Mouse (Mus musculus): Measurements from ENCODE around the gene Ap1g1.

DNA sequence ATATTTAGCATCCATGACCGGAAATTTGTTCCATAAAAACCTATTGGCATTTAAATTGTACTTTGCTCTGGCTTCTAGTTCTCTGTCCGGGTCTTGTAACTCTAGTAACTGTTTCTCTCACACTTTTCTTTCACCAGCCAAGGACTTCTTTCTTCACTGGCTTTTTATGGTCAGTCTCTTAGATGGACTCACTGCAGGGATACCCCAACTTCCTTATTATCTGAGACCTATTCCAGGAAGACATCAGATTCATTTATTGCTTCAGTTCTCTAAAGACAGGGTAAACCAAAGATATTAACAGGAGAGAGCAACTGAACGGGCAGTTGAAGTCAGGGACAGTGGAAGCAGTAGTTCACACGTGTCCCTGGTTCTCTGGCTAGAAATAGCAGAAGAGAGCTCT lies 20.9 kb downstream of the Ap1g1 start:
- no peak for TF ChIP-seq CTCF (conservative IDR thresholded peaks at IDR 0.05; ENCODE audit: insufficient read depth, insufficient read length, low read depth, low read length)
- TF ChIP-seq POLR2A (IDR thresholded peaks at IDR 0.05; ENCODE audit: low read depth, low read length): no peak

All from kidney, adult 2 months (tissue).